Mouse (Mus musculus): ENCODE measurements at regions not wholly inside any gene's neighbourhood (a gene's known extent, or its start where the extent isn't known, plus 50 kb on each side); places are given as distances from the start of the nearest gene placed in this dataset.

DNA sequence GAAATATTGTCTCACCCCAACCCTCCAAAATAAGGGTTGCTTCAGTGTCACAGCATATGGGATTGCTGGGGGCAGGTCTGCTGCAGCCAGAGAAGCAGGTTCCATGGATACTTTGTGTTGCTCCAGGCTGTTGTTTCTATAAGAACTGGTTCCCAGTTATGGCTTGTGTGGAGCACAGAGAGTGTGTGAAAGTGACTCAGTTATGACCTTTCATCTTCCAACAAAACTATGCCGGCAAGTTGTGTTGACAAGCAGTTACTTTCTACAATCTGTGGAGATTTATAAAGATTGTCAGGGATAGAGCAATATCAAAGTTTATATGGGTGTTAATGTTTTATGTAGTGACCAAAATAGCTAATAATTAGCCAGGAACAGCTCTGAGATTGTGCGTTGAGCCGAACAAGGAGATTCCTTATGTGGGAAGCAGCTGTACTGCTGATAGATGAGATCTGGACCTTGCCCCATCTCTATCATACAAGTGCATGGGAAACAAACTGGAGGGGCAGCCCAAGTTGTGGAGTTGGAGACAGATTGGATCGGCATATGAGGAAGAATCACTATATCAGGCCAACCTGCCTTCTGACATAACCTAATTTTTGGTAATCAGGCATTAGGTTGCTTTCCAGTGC, 305.1 kb downstream of the Zfp619 start:
- no peak for TF ChIP-seq HCFC1 (IDR thresholded peaks at IDR 0.05; ENCODE audit: borderline replicate concordance, insufficient read depth, low read length)
- TF ChIP-seq CHD2 (IDR thresholded peaks at IDR 0.05; ENCODE audit: low read depth, low read length), result no peak
- no peak for TF ChIP-seq MAFK (IDR thresholded peaks at IDR 0.05; ENCODE audit: insufficient read depth, low read depth, low read length)
- no peak for TF ChIP-seq ZNF384 (IDR thresholded peaks at IDR 0.05; ENCODE audit: low read depth, low read length)
